Mouse (Mus musculus): ENCODE results near the gene Ddx25. TPM values are rescaled to one million over a fixed set of nuclear protein-coding genes. Genes with fewer than 3 reads are reported as not detected.

The Ddx25 gene
- total RNA-seq, 2 experiments from 2014 or later, result not detected

GRCm38 (mm10) chr9:35543099-35543860, 15.0 kb downstream of the Ddx25 start:
- intact Hi-C loops (cut with DNase I), result no loop called here

GRCm38 (mm10) chr9:35541941-35542340, 16.4 kb downstream of the Ddx25 start:
- DNase-seq, result no peak
- intact Hi-C loops (cut with DNase I), result no loop called here

More at GRCm38 (mm10) chr9:35543099-35543860, 15.0 kb downstream of the Ddx25 start:
- no peak for DNase-seq

GRCm38 (mm10) chr9:35541488-35541887, 16.8 kb downstream of the Ddx25 start:
- intact Hi-C loops (cut with DNase I), result no loop called here
- DNase-seq, result peak; percentile 56 to 73

- DNase-seq, result no peak
- intact Hi-C loops (cut with DNase I), result no loop called here
These were observed 17.3 kb downstream of the Ddx25 start for GRCm38 (mm10) chr9:35541024-35541423.

- intact Hi-C loops (cut with DNase I), result loop anchor here (2.0 kb wide), 1 partner anchor 254 kb away; no protein-coding TSS in a partner anchor
- no peak for DNase-seq
These were observed 19.2 kb downstream of the Ddx25 start for GRCm38 (mm10) chr9:35539001-35539750.

- DNase-seq, result no peak
- intact Hi-C loops (cut with DNase I), result no loop called here
These were observed 22.5 kb downstream of the Ddx25 start for GRCm38 (mm10) chr9:35535876-35536275.

- DNase-seq, result no peak
- intact Hi-C loops (cut with DNase I), result no loop called here
These were observed 23.2 kb downstream of the Ddx25 start for GRCm38 (mm10) chr9:35535110-35535509.

GRCm38 (mm10) chr9:35533266-35533665, 25.1 kb downstream of the Ddx25 start:
- no peak for DNase-seq
- intact Hi-C loops (cut with DNase I), result no loop called here

- DNase-seq, result no peak
- intact Hi-C loops (cut with DNase I), result no loop called here
These were observed 28.5 kb downstream of the Ddx25 start for GRCm38 (mm10) chr9:35529796-35530195.

- intact Hi-C loops (cut with DNase I), result no loop called here
- DNase-seq, result no peak
These were observed 29.2 kb downstream of the Ddx25 start for GRCm38 (mm10) chr9:35529141-35529540.

- peak; percentile 47 to 65 for DNase-seq
- intact Hi-C loops (cut with DNase I), result loop anchor here (1.0 kb wide), 1 partner anchor 241 kb away; no protein-coding TSS in a partner anchor
These were observed 34.4 kb downstream of the Ddx25 start for GRCm38 (mm10) chr9:35523941-35524411.

- DNase-seq, result peak; percentile 28 to 30
- intact Hi-C loops (cut with DNase I), result no loop called here
These were observed 34.8 kb downstream of the Ddx25 start for GRCm38 (mm10) chr9:35523541-35523940.

GRCm38 (mm10) chr9:35522821-35523515, 35.4 kb downstream of the Ddx25 start:
- intact Hi-C loops (cut with DNase I), result no loop called here
- no peak for DNase-seq

GRCm38 (mm10) chr9:35522241-35522640, 36.1 kb downstream of the Ddx25 start:
- intact Hi-C loops (cut with DNase I), result no loop called here
- no peak for DNase-seq

GRCm38 (mm10) chr9:35520631-35521348, 37.5 kb downstream of the Ddx25 start:
- no peak for DNase-seq
- intact Hi-C loops (cut with DNase I), result no loop called here

GRCm38 (mm10) chr9:35518169-35518568, 40.2 kb downstream of the Ddx25 start, which contains the start of gene Gm1113:
Gene Gm1113, minus strand, starts transcription at chr9:35518269.
- intact Hi-C loops (cut with DNase I), result no loop called here
- no peak for DNase-seq

GRCm38 (mm10) chr9:35516711-35517110, 41.6 kb downstream of the Ddx25 start:
- no peak for DNase-seq
- intact Hi-C loops (cut with DNase I), result no loop called here

- DNase-seq, result no peak
- intact Hi-C loops (cut with DNase I), result no loop called here
These were observed 42.1 kb downstream of the Ddx25 start for GRCm38 (mm10) chr9:35516182-35516581.

GRCm38 (mm10) chr9:35513900-35514299, 44.4 kb downstream of the Ddx25 start:
- intact Hi-C loops (cut with DNase I), result no loop called here

GRCm38 (mm10) chr9:35508234-35508633, 50.1 kb downstream of the Ddx25 start:
- peak; percentile 52 to 56 for DNase-seq

More at GRCm38 (mm10) chr9:35513900-35514299, 44.4 kb downstream of the Ddx25 start:
- DNase-seq, result no peak

More at GRCm38 (mm10) chr9:35508234-35508633, 50.1 kb downstream of the Ddx25 start:
- intact Hi-C loops (cut with DNase I), result no loop called here

All from gastrocnemius, postnatal 36 days (tissue).